Mouse (Mus musculus): ENCODE measurements around the gene Pttg1. TPM values are rescaled to one million over a fixed set of nuclear protein-coding genes. Genes with fewer than 3 reads are reported as not detected.

Gene Pttg1
- total RNA-seq, 1 experiment from 2014 or later = 109 TPM

DNA sequence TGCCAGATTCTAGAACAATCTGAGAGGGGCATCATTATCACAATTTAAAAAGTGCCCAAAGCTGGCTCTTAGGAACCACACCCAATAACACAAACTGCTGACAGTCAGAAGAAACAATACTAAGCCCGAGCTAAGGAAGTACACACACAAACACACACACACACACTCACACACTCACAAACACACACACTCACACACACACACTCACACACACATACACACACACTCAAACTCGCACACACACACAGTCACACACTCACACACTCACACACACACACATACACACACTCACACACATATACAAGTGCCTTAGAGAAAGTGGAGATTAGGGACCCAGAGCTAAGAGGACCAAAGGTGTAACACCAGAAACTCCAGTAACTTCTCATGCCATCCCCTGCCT, 42.5 kb downstream of the Pttg1 start:
- no peak for ATAC-seq (replicated peaks; ENCODE audit: insufficient number of reproducible peaks, low FRiP score, low TSS enrichment, poor library complexity, severe bottlenecking)

DNA sequence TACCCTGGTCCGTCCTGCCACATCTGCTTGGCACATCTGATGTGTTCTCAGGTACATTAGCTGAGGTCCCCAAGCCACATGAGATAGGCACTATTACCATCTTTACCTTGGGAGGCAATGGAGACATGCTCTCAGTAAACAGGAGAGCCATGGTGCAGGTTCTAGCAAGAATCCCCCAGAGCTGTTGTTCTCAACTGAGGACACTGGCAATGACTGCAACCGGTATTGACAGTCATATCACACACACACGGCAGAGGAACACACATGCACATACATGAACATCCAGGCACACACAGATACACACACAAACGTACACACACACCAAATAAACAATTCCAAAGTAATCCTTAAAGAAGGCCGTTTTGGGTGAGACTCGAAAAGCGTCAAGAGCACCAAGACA, 45.1 kb downstream of the Pttg1 start:
- no peak for ATAC-seq (replicated peaks; ENCODE audit: insufficient number of reproducible peaks, low FRiP score, low TSS enrichment, poor library complexity, severe bottlenecking)

DNA sequence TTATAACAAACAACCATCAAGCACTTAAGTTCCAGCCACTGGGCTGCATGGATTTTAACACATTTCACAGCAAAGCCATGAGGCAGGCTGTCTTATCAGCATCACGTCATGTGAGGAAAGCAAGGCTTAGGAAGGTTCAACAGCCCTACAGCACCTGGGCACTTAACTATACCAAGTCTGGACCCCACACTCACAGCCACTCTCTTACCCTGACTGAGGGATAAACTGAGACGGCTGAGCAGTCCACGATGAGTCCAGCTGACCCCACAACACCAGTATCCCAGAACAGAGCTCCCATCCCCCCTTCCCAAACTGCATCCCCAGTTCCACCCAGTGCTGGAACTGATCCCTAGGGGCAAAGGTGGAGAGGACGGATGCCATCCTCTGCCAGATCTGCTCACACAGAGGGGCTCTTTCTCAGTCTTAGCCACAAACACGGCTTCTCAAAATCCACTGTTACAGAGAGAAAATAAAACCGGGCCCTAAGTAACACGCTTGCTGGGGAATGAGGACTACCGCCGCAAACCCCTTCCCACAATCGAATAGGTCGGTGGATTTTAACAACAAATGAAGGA, 46.1 kb downstream of the Pttg1 start:
- ATAC-seq (replicated peaks; ENCODE audit: insufficient number of reproducible peaks, low FRiP score, low TSS enrichment, poor library complexity, severe bottlenecking) = no peak

DNA sequence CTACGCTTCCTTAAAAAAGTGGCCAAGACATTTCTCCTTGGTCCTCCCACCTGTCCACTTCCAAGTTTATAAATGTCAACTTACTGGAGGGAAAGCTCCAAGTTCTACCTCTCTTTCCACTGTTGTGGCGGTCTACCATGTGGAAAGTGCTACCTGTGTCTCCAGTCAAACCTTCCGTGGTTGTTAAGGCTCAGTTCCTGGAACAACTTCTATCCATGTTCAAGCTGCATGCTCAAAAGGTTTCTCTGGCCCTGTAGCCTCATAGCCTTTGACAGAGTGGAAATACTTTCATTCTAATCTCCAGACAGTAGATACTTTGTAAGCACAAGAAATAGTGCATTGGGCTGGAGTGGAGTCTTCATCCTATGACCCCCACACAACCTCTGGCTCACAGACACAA, 46.6 kb downstream of the Pttg1 start:
- ATAC-seq (replicated peaks; ENCODE audit: insufficient number of reproducible peaks, low FRiP score, low TSS enrichment, poor library complexity, severe bottlenecking) = no peak

DNA sequence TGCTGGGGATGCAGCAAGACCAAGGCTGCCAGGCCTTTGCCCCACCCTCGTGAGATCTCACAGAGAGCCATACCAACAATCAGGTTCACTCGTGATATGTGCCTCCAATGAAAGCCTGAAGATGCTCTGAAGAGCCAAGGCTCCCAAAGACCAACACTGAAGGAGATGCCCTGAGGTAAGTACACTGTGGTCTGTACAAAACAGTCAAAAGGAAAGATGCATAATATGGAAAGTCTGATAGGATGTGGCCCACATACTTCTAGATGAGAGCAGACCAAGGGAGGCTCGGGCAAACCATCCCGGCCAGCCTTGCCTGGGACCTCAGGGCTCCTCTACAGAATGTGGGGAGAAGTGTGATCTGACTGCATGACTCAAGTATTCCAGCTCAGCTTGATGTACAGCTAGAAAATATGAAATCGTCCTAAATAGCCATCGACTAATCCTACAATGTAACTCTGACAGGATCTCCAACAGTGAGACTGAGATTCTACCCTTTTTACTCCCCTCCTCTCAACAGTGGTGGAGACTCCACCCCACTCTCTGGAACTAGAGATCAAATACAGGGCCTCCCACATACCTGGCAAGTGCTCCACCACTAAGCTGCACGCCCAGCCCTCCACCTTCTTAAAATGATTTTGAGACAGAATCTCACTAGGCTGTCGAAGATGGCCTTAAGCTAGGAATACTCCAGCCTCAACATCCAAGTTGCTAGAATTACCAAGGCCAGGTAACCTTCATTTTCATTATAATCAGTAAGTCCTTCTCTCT, 48.8 kb downstream of the Pttg1 start:
- ATAC-seq (replicated peaks; ENCODE audit: insufficient number of reproducible peaks, low FRiP score, low TSS enrichment, poor library complexity, severe bottlenecking) = no peak

DNA sequence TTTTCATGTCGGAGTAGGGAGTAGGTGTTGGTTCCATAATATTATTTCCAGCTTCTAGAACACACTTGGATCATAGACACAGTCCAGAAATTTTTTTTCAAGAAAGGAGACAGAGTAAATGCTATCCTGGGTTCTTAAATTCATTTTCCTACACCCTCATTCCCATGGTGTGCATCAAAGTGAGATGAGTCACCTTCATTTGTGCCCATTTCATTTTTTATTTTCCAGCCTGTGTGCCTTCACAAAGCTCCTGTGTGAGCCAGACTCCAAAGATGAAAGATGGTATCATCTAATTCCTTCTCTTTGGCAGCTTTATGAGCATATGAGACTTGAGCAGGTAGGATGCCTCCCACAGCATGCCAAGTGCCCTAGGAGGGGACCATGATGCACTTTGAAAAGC, 49.5 kb downstream of the Pttg1 start:
- ATAC-seq (replicated peaks; ENCODE audit: insufficient number of reproducible peaks, low FRiP score, low TSS enrichment, poor library complexity, severe bottlenecking) = no peak

DNA sequence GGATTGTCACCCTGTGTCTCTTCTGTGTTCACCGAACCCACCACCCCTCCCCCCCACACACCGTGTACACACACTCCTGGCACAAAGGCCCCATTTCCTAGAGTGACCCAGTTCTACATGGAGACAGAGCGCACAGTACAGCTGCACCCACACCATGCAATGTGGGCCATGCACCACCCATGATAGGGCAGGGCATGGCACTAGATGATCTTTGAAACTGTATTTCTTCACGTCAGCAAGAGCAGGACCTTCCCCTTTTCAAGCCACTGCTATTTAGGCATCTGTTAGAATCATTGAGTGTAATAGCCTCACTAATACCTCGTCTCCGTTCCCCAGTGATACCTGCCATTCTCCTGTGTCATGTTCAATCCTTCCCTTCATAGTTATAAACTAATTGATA, 51.1 kb downstream of the Pttg1 start:
- ATAC-seq (replicated peaks; ENCODE audit: insufficient number of reproducible peaks, low FRiP score, low TSS enrichment, poor library complexity, severe bottlenecking) = peak; percentile 71

DNA sequence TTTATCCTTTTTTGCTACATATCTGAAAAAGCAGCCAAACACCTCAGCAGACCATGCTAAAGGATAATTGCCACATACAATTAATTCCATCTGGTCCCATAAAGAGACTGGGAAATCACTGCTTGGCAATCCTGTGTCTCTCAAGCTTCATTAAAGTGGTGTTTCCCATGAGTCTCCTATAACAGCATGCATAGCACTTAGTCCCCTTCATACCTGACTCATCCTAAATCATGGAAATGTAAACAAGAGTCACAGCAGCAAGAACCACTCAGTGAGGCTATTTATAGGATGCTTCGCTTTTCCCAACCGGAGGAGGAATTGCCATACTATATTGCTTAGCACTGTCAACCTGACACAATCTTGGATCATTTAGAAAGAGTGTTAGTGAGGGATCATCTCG, 52.7 kb downstream of the Pttg1 start:
- ATAC-seq (replicated peaks; ENCODE audit: insufficient number of reproducible peaks, low FRiP score, low TSS enrichment, poor library complexity, severe bottlenecking) = no peak

DNA sequence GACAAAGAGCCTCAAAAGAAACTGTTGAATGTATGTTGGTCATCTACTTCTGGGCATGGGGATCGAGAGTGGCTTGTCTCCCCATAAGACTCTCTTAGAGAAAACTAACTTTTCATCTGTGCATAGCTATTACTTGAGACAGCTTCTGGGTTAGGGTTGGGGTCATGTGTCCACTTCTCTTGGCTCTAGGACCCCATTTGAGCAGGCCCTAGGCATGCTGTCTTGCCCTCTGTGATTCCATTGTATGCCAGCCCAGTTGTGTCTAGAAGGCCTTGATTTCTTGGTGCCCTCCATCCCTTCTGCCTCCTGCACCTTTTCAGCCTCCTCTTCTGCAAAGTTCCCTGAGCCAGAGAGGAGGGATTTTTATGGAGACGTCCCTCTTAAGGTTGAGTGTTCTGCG, 54.2 kb downstream of the Pttg1 start:
- ATAC-seq (replicated peaks; ENCODE audit: insufficient number of reproducible peaks, low FRiP score, low TSS enrichment, poor library complexity, severe bottlenecking) = no peak

Other genes with a start within 250 kb of the Pttg1 start
- gene Slu7, start 7.5 kb upstream of the Pttg1 start, total RNA-seq (2017) = 143 to 184 TPM (median 150 TPM) in 3 replicates
- gene C1qtnf2, start 48.0 kb upstream of the Pttg1 start, total RNA-seq (2017) = not detected in 3 replicates
- not detected in 3 replicates for gene Ccnjl, start 102.5 kb upstream of the Pttg1 start, total RNA-seq (2017)
- gene 4933415A04Rik, start 160.8 kb upstream of the Pttg1 start, total RNA-seq (2017) = not detected in 3 replicates
- gene Fabp6, start 175.3 kb upstream of the Pttg1 start, total RNA-seq (2017) = not detected in 3 replicates